Mouse (Mus musculus): ENCODE data around the gene Ovol2. TPM values are rescaled to one million over a fixed set of nuclear protein-coding genes. Genes with fewer than 3 reads are reported as not detected.

Gene Ovol2
- polyA plus RNA-seq, 1 experiment from 2014 or later, result 3.0 TPM

DNA sequence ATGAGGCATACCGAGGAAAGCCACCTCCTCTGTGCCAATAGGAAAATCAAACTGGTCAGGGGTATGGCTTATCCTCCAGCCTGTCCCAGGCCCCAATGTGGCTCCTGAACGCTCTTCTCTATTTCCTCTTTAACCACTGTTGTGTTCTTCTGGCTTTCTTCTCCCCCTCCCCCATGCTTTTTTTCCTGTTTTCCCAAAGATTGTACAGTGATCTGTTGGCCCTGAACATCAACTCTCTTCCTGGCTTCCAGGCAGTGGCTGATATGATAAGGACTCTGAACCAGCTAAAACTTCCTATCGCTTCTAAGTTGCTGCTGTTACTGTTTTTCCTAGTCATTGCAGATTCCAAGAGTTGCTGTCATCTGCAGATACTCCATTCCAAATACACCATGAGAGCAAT is 55.1 kb downstream of the Ovol2 start:
- no peak for ATAC-seq (ENCODE audit: low read depth)
- Histone ChIP-seq H3K4me3 (ENCODE audit: low read depth, low read length) (no peak overlapping the region), H3K4me1 (ENCODE audit: control insufficient read depth, insufficient read depth, low read length) (peaks cover 4% of the 10 kb centered on the region; the same call in 1 of the 2 replicates), H3K27ac (replicated peaks; ENCODE audit: low read depth, low read length) (no peak overlapping the region), H3K9ac (ENCODE audit: low read depth, low read length) (no peak overlapping the region), H3K9me3 (ENCODE audit: control insufficient read depth, low read length) (no peaks in the 10 kb centered on the region), H3K4me2 (ENCODE audit: low read depth, low read length) (no peak overlapping the region), H3K27me3 (replicated peaks; ENCODE audit: control insufficient read depth, insufficient read depth, low read length) (no peaks in the 10 kb centered on the region), H3K36me3 (ENCODE audit: control insufficient read depth, insufficient read depth, low read length) (peaks cover 26% of the 10 kb centered on the region)
- 86% methylated on average over 3 of the region's 3 CpGs for WGBS
- DNase-seq (ENCODE audit: low spot score), result no peak

DNA sequence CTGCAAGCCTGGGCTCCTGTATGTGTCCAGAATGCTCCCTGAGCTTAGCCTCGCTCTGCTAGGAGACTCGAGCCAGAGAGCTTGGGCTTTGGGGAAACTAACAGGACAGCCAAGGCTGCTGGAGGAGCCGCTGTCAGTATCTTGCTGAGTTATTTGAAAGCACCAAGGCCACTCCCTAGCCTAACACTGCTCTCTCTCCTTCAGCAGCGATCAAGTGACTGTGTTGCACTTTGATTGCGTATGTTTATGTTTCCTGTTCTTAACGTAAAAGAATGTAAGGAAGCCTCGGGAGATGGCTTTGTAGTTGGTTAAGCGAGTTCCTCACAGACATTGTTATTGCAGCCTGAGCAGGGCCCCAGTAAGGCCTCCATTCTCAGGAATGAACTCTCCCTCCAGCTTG is 57.2 kb downstream of the Ovol2 start:
- Histone ChIP-seq H3K27ac (replicated peaks; ENCODE audit: low read depth, low read length) (peak overlapping the region; percentile 68), H3K9ac (ENCODE audit: low read depth, low read length) (peak overlapping the region; percentile 31)

DNA sequence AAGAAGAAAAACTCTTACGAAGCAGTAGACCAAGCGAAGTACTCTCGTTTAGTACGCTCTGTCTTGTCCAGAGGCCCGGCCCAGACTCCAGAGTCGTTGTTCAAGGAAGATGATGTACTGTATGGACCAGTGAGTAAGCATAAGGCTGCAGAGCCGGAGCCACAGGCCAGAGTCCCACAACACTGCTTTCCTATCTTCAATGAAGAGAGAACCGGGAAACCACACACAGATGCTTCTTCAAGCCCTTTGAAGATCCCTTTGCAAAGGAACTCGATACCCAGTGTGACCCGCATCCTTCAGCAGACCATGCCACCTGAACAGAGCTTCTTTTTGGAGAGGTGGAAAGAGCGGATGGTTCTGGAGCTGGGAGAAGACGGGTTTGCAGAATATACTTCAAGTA is 59.9 kb downstream of the Ovol2 start:
- Histone ChIP-seq H3K4me2 (ENCODE audit: low read depth, low read length) (no peak overlapping the region), H3K4me1 (ENCODE audit: control insufficient read depth, insufficient read depth, low read length) (peaks cover 16% of the 10 kb centered on the region), H3K36me3 (ENCODE audit: control insufficient read depth, insufficient read depth, low read length) (peaks cover 11% of the 10 kb centered on the region), H3K9me3 (ENCODE audit: control insufficient read depth, low read length) (no peaks in the 10 kb centered on the region), H3K27me3 (replicated peaks; ENCODE audit: control insufficient read depth, insufficient read depth, low read length) (no peaks in the 10 kb centered on the region), H3K9ac (ENCODE audit: low read depth, low read length) (no peak overlapping the region), H3K27ac (replicated peaks; ENCODE audit: low read depth, low read length) (no peak overlapping the region), H3K4me3 (ENCODE audit: low read depth, low read length) (no peak overlapping the region)
- DNase-seq (ENCODE audit: low spot score) (no peak), ATAC-seq (ENCODE audit: low read depth) (no peak)
- WGBS, result 85% methylated on average over 12 of the region's 12 CpGs

More for the DNA sequence above, 57.2 kb downstream of the Ovol2 start:
- Histone ChIP-seq H3K4me2 (ENCODE audit: low read depth, low read length) (no peak overlapping the region), H3K36me3 (ENCODE audit: control insufficient read depth, insufficient read depth, low read length) (peaks cover 22% of the 10 kb centered on the region), H3K9me3 (ENCODE audit: control insufficient read depth, low read length) (no peaks in the 10 kb centered on the region), H3K4me1 (ENCODE audit: control insufficient read depth, insufficient read depth, low read length) (peaks cover 4% of the 10 kb centered on the region; the same call in 1 of the 2 replicates), H3K27me3 (replicated peaks; ENCODE audit: control insufficient read depth, insufficient read depth, low read length) (no peaks in the 10 kb centered on the region), H3K4me3 (ENCODE audit: low read depth, low read length) (no peak overlapping the region)
- WGBS, result 43% methylated on average over 8 of the region's 8 CpGs
- ATAC-seq (ENCODE audit: low read depth), result no peak
- DNase-seq (ENCODE audit: low spot score), result peak; percentile 64

DNA sequence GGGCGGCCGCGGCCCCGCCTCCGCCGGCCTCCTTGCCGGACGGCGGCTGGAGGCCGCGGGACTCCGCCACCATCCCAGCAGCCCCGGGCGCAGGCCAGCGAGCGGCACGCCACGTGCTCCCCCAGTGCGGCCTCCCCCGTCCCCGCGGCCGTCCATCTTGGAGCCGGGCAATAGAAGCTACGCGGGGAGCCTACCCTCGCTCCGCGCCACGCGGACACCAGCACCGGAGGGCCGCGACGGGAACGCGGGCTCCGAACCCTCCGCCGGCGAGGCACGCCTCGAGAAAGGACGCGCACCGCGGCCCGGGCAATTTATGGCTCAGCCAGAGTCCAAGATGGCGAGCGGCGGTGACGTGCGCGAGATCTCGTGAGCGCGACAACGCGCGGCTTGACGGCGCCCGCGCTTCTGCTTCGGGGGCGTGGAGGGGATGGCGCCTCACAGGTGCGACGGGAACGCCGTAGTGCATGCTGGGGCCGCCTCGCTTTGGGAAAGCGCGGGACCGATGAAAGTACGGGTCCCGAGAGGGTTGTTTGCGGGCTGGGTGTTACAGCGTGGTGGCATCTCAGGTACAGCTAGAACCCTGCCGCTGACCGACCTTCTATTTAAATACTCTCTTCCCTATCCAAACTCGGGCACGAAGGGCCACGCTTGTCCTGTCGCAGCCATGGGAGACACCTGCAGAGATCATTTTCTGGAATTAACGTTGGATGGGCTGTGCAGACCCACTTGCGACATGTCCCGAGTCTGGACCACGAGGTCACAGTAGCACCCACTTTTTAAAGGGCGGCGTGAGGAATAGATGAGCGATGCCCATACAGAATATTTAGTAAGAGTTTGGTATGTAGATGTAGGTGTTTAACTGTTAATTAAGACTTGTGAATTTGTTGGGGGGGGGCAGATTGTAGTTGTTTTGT is 61.2 kb downstream of the Ovol2 start, which contains the start of the genes Mgme1 and Snx5:
Gene Mgme1, plus strand, starts transcription at position 157 of the 914 bp plus-strand sequence.
Gene Snx5, minus strand, starts transcription at position 400 of the 914 bp plus-strand sequence.
- peak; percentile 97 for DNase-seq (ENCODE audit: low spot score)
- peak; percentile 98 for ATAC-seq (ENCODE audit: low read depth)
- H3K4me1 ChIP-seq (ENCODE audit: control insufficient read depth, insufficient read depth, low read length), result peaks cover 24% of the 10 kb centered on the region
- peak within 1 kb of the TSS; percentile 85 for H3K4me2 ChIP-seq (ENCODE audit: low read depth, low read length)
- H3K9ac ChIP-seq (ENCODE audit: low read depth, low read length), result peak within 1 kb of the TSS; percentile 99
- WGBS, result under 1% methylated on average over 42 of the region's 93 CpGs
- 0 out of 2 replicates have a peak, but pooled peaks cover 3% of the 10 kb centered on the region for H3K36me3 ChIP-seq (ENCODE audit: control insufficient read depth, insufficient read depth, low read length)
- no peaks in the 10 kb centered on the region for H3K9me3 ChIP-seq (ENCODE audit: control insufficient read depth, low read length)
- H3K27me3 ChIP-seq (replicated peaks; ENCODE audit: control insufficient read depth, insufficient read depth, low read length), result no peaks in the 10 kb centered on the region
- H3K27ac ChIP-seq (replicated peaks; ENCODE audit: low read depth, low read length), result peak within 1 kb of the TSS; percentile 94
- peak within 1 kb of the TSS; percentile 96 for H3K4me3 ChIP-seq (ENCODE audit: low read depth, low read length)

DNA sequence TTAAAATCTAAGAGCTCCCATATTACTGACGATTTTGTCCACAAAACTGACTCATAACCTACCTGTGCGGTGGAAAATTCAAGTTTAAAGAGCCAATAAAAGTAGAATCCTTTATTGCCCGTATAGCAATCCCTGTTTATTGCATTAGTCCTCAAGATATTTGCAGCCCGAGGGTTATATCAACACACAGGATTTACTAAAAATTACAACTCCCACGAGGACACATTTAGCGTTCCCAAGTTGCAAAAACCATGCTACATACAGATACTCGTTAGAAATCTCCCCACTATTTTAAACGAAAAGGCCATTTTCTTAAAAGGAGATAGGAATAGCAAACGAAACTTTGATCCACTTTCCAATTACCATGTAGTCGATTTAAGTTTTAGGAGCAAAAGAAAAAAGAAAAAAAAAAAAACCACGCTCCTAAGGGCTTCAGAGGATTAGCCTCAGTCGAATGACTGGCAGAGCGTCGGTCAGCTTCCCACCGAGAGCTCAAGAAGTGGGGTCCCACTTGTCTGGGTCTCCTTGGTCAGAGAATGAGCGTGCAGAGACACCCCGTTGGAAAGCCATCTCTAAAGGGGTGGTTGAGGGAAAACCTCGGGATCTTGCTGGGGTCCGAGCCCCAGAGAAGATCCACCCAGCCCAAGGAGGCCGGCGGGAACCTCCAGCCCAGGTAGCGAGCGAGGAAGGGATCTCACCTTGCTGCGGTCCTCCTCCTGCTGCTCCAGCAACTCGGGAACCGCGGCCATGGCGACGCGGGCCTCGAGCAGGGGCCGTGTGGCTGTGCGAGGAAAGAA is 62.1 kb downstream of the Ovol2 start:
- 0 out of 2 replicates have a peak, but pooled peaks cover 8% of the 10 kb centered on the region for H3K36me3 ChIP-seq (ENCODE audit: control insufficient read depth, insufficient read depth, low read length)
- peak overlapping the region; percentile 96 for H3K4me3 ChIP-seq (ENCODE audit: low read depth, low read length)
- WGBS, result under 1% methylated on average over 23 of the region's 33 CpGs
- H3K9ac ChIP-seq (ENCODE audit: low read depth, low read length), result peak overlapping the region; percentile 99
- DNase-seq (ENCODE audit: low spot score), result no peak
- no peak for ATAC-seq (ENCODE audit: low read depth)
- no peaks in the 10 kb centered on the region for H3K27me3 ChIP-seq (replicated peaks; ENCODE audit: control insufficient read depth, insufficient read depth, low read length)
- H3K4me1 ChIP-seq (ENCODE audit: control insufficient read depth, insufficient read depth, low read length), result peaks cover 23% of the 10 kb centered on the region
- peak overlapping the region; percentile 94 for H3K27ac ChIP-seq (replicated peaks; ENCODE audit: low read depth, low read length)
- H3K9me3 ChIP-seq (ENCODE audit: control insufficient read depth, low read length), result no peaks in the 10 kb centered on the region
- peak overlapping the region; percentile 85 for H3K4me2 ChIP-seq (ENCODE audit: low read depth, low read length)

DNA sequence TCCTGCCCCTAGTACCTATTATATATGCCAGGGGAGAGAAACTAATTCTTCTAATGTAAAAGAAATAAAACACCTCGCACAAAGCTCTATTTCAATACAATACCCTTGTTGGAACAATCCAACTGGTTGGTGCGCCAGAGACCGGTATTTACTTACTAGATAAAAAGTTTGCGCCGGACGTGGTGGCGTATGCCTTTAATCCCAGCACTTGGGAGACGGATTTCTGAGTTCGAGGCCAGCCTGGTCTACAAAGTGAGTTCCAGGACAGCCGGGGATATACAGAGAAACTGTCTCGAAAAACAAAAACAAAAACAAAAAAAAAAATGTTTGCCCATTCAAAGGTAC is 62.7 kb downstream of the Ovol2 start:
- ATAC-seq (ENCODE audit: low read depth), result no peak
- H3K4me1 ChIP-seq (ENCODE audit: control insufficient read depth, insufficient read depth, low read length), result peaks cover 24% of the 10 kb centered on the region
- peak; percentile 38 for DNase-seq (ENCODE audit: low spot score)

DNA sequence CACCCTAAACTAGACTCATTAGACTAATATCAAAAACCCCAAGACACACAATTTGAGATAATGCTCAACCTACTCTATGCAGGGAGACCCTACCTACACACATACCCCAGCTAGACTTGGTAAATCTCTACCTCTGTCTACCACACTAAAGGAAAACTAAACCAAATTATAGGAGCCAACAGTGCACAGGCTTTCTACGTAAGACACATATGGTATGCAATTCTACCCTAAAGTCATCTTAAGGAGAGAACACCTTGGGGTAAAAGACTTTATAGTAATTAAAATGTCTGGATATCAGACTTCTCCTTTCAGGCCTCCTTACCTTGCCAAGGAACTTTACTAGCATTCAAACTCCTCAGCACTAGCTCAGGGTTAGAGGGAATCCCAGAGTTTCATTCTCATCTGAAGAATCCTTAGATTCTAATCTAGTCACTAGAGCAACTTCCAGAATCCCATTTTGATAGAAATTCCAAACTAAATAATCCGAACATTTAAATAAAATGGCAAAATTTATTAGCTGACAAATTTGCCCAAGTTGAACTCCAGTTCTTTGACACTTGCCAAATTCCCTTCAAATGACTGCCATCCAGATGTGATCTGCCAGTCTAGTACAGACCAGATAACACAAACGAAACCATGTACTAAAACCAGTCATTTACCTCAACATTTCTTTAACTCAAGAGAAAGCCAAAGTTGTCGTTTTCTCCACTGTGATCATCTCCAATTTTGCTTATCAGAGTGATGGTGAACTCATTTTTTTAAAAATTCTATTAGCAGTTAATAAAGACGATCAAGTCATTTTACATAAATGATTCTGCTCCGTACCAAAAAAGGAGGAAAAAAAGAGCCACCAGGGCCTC is 63.3 kb downstream of the Ovol2 start:
- Histone ChIP-seq H3K4me1 (ENCODE audit: control insufficient read depth, insufficient read depth, low read length) (peaks cover 26% of the 10 kb centered on the region), H3K9ac (ENCODE audit: low read depth, low read length) (peak overlapping the region; percentile 99), H3K27ac (replicated peaks; ENCODE audit: low read depth, low read length) (no peak overlapping the region), H3K36me3 (ENCODE audit: control insufficient read depth, insufficient read depth, low read length) (peaks cover 16% of the 10 kb centered on the region), H3K27me3 (replicated peaks; ENCODE audit: control insufficient read depth, insufficient read depth, low read length) (no peaks in the 10 kb centered on the region), H3K4me2 (ENCODE audit: low read depth, low read length) (peak overlapping the region; percentile 85), H3K9me3 (ENCODE audit: control insufficient read depth, low read length) (no peaks in the 10 kb centered on the region), H3K4me3 (ENCODE audit: low read depth, low read length) (peak overlapping the region; percentile 96)
- DNase-seq (ENCODE audit: low spot score) (no peak), ATAC-seq (ENCODE audit: low read depth) (no peak)
- WGBS, result 4% methylated on average over 6 of the region's 6 CpGs

More for the DNA sequence above, 62.7 kb downstream of the Ovol2 start:
- H3K36me3 ChIP-seq (ENCODE audit: control insufficient read depth, insufficient read depth, low read length), result peaks cover 12% of the 10 kb centered on the region; the same call in 1 of the 2 replicates
- H3K4me3 ChIP-seq (ENCODE audit: low read depth, low read length), result peak overlapping the region; percentile 96
- 1% methylated on average over 11 of the region's 11 CpGs for WGBS
- H3K9ac ChIP-seq (ENCODE audit: low read depth, low read length), result peak overlapping the region; percentile 99
- no peaks in the 10 kb centered on the region for H3K9me3 ChIP-seq (ENCODE audit: control insufficient read depth, low read length)
- no peak overlapping the region for H3K27ac ChIP-seq (replicated peaks; ENCODE audit: low read depth, low read length)
- H3K4me2 ChIP-seq (ENCODE audit: low read depth, low read length), result peak overlapping the region; percentile 85
- H3K27me3 ChIP-seq (replicated peaks; ENCODE audit: control insufficient read depth, insufficient read depth, low read length), result no peaks in the 10 kb centered on the region

DNA sequence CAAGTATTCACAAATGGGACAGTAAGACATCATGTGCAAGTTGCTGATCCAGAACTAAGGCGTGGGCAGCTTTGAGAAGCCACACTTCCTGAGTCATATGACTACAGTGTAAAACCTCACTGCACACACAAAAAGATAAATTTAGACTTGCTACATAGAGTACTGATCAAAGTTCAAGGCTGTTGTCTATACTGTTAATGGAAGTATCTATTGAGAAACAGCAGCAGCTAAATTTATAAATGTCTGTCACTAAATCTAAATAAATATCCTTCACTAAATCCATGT is 64.3 kb downstream of the Ovol2 start:
- ATAC-seq (ENCODE audit: low read depth) (no peak), DNase-seq (ENCODE audit: low spot score) (no peak)
- no peaks in the 10 kb centered on the region for H3K9me3 ChIP-seq (ENCODE audit: control insufficient read depth, low read length)
- H3K4me1 ChIP-seq (ENCODE audit: control insufficient read depth, insufficient read depth, low read length), result peaks cover 29% of the 10 kb centered on the region
- H3K27me3 ChIP-seq (replicated peaks; ENCODE audit: control insufficient read depth, insufficient read depth, low read length), result no peaks in the 10 kb centered on the region
- peak overlapping the region; percentile 99; the same call in 1 of the 2 replicates for H3K9ac ChIP-seq (ENCODE audit: low read depth, low read length)
- peaks cover 17% of the 10 kb centered on the region for H3K36me3 ChIP-seq (ENCODE audit: control insufficient read depth, insufficient read depth, low read length)
- WGBS, result 35% methylated on average over 1 of the region's 1 CpGs
- peak overlapping the region; percentile 85 for H3K4me2 ChIP-seq (ENCODE audit: low read depth, low read length)
- H3K4me3 ChIP-seq (ENCODE audit: low read depth, low read length), result peak overlapping the region; percentile 96
- no peak overlapping the region for H3K27ac ChIP-seq (replicated peaks; ENCODE audit: low read depth, low read length)
